Mouse (Mus musculus): ENCODE results near the gene Pawr. TPM values are rescaled to one million over a fixed set of nuclear protein-coding genes. Genes with fewer than 3 reads are reported as not detected.

Gene Pawr
- polyA plus RNA-seq, 1 experiment: not detected

GRCm38 (mm10) chr10:108376366-108376765 lies 44.4 kb downstream of the Pawr start:
- 94% methylated on average over 4 of the region's 4 CpGs for WGBS
- no peak for TF ChIP-seq CTCF (IDR thresholded peaks at IDR 0.05; ENCODE audit: insufficient read depth, low read depth, low read length)
- no peak for TF ChIP-seq POLR2A (IDR thresholded peaks at IDR 0.05; ENCODE audit: insufficient read depth, low read depth, low read length)
- Histone ChIP-seq H3K27ac (ENCODE audit: insufficient read depth, low read depth, low read length) (no peak overlapping the region), H3K4me3 (ENCODE audit: insufficient read depth, low read depth, low read length) (no peak overlapping the region), H3K4me1 (ENCODE audit: control insufficient read depth, insufficient read depth, low read length) (peaks cover 3% of the 10 kb centered on the region; the same call in 1 of the 2 replicates)

DNA sequence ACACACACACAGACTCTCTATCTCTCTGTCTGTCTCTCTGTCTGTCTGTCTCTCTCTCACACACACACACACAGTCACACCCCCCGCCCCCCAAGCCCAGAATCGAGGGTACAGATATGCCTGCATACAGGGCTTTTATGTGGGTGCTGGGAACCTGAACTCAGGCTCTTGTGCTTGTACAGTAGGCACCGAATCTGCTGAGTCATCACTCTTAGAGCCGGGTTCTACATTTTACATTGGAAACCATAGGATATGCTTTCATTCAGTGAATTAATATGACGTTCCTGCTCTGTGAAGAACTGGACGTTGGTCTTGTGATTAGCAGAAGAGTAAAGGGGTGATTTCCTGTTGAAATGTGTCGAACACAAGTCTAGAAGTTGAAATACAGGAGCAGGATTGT lies 45.4 kb downstream of the Pawr start:
- WGBS: 95% methylated on average over 7 of the region's 7 CpGs
- no peak for TF ChIP-seq POLR2A (IDR thresholded peaks at IDR 0.05; ENCODE audit: insufficient read depth, low read depth, low read length)
- no peak for TF ChIP-seq CTCF (IDR thresholded peaks at IDR 0.05; ENCODE audit: insufficient read depth, low read depth, low read length)
- Histone ChIP-seq H3K27ac (ENCODE audit: insufficient read depth, low read depth, low read length) (no peak overlapping the region), H3K4me3 (ENCODE audit: insufficient read depth, low read depth, low read length) (no peak overlapping the region), H3K4me1 (ENCODE audit: control insufficient read depth, insufficient read depth, low read length) (peaks cover 2% of the 10 kb centered on the region; the same call in 1 of the 2 replicates)

GRCm38 (mm10) chr10:108378062-108378461 lies 46.1 kb downstream of the Pawr start:
- Histone ChIP-seq H3K27ac (ENCODE audit: insufficient read depth, low read depth, low read length) (no peak overlapping the region), H3K4me3 (ENCODE audit: insufficient read depth, low read depth, low read length) (no peak overlapping the region), H3K4me1 (ENCODE audit: control insufficient read depth, insufficient read depth, low read length) (peaks cover 2% of the 10 kb centered on the region; the same call in 1 of the 2 replicates)
- TF ChIP-seq CTCF (IDR thresholded peaks at IDR 0.05; ENCODE audit: insufficient read depth, low read depth, low read length) (no peak), POLR2A (IDR thresholded peaks at IDR 0.05; ENCODE audit: insufficient read depth, low read depth, low read length) (no peak)
- 92% methylated on average over 6 of the region's 6 CpGs for WGBS

DNA sequence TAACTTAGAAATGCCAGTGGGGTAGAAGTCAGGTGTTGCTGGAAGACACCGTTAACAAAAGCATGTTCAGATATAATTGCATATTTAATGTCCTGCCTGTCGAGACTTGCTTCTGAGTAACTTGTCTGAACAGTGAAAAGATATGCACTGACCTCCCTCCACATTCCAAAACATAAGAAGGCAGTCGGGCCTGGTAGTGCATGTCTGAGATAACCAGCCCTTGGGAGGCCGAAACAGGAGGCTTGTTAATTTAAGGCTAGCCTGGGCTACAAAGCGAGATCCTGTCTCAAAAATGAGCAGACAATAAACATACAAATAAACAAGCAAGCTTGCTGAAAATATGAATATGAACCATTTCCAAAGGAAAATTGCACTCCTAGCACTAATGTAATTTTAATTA lies 46.6 kb downstream of the Pawr start:
- 90% methylated on average over 5 of the region's 5 CpGs for WGBS
- TF ChIP-seq CTCF (IDR thresholded peaks at IDR 0.05; ENCODE audit: insufficient read depth, low read depth, low read length) (no peak), POLR2A (IDR thresholded peaks at IDR 0.05; ENCODE audit: insufficient read depth, low read depth, low read length) (no peak)
- H3K27ac ChIP-seq (ENCODE audit: insufficient read depth, low read depth, low read length): no peak overlapping the region
- H3K4me3 ChIP-seq (ENCODE audit: insufficient read depth, low read depth, low read length): no peak overlapping the region
- H3K4me1 ChIP-seq (ENCODE audit: control insufficient read depth, insufficient read depth, low read length): peaks cover 1% of the 10 kb centered on the region; the same call in 1 of the 2 replicates

- H3K4me1 ChIP-seq (ENCODE audit: control insufficient read depth, insufficient read depth, low read length): no peaks in the 10 kb centered on the region
- H3K4me3 ChIP-seq (ENCODE audit: insufficient read depth, low read depth, low read length): no peak overlapping the region
- no peak for TF ChIP-seq POLR2A (IDR thresholded peaks at IDR 0.05; ENCODE audit: insufficient read depth, low read depth, low read length)
- TF ChIP-seq CTCF (IDR thresholded peaks at IDR 0.05; ENCODE audit: insufficient read depth, low read depth, low read length): no peak
- H3K27ac ChIP-seq (ENCODE audit: insufficient read depth, low read depth, low read length): no peak overlapping the region
- WGBS: 89% methylated on average over 10 of the region's 10 CpGs
These were observed 48.8 kb downstream of the Pawr start for GRCm38 (mm10) chr10:108380715-108381114.

DNA sequence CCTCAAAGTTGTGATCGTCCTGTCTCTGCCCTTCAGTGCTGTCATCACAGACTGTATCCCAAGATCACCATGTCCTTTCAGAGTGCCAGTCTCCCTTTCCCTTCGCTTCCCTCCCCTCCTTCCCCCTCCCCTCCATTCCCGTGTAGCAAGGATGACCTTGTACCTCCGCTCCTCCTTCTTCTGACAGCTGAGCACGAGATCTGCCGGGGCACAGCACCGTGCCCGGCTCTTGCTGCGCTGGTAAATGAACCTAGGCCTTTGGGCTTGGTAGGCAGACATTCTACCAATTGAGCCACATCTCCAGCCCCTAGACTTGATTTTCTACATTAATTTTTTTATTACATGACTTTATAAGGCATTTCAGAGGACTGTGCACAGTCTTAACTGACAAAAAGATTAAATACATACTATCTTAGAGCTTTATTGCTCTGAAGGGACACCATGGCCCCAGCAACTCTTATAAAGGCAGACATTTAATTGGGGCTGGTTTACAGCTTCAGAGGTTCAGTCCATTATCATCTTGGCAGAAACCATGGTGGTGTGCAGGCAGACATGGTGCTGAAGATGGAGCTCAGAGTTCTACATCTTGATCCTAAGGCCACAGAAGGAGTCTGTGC lies 52.3 kb downstream of the Pawr start:
- Histone ChIP-seq H3K27ac (ENCODE audit: insufficient read depth, low read depth, low read length) (no peak overlapping the region), H3K4me1 (ENCODE audit: control insufficient read depth, insufficient read depth, low read length) (no peaks in the 10 kb centered on the region), H3K4me3 (ENCODE audit: insufficient read depth, low read depth, low read length) (no peak overlapping the region)
- 96% methylated on average over 9 of the region's 9 CpGs for WGBS
- no peak for TF ChIP-seq POLR2A (IDR thresholded peaks at IDR 0.05; ENCODE audit: insufficient read depth, low read depth, low read length)
- no peak for TF ChIP-seq CTCF (IDR thresholded peaks at IDR 0.05; ENCODE audit: insufficient read depth, low read depth, low read length)

- H3K4me3 ChIP-seq (ENCODE audit: insufficient read depth, low read depth, low read length): no peak overlapping the region
- no peaks in the 10 kb centered on the region for H3K4me1 ChIP-seq (ENCODE audit: control insufficient read depth, insufficient read depth, low read length)
- H3K27ac ChIP-seq (ENCODE audit: insufficient read depth, low read depth, low read length): no peak overlapping the region
- 69% methylated on average over 5 of the region's 5 CpGs for WGBS
- TF ChIP-seq CTCF (IDR thresholded peaks at IDR 0.05; ENCODE audit: insufficient read depth, low read depth, low read length): no peak
- no peak for TF ChIP-seq POLR2A (IDR thresholded peaks at IDR 0.05; ENCODE audit: insufficient read depth, low read depth, low read length)
These were observed 53.6 kb downstream of the Pawr start for GRCm38 (mm10) chr10:108385480-108385955.

GRCm38 (mm10) chr10:108388410-108388915 lies 56.5 kb downstream of the Pawr start:
- TF ChIP-seq POLR2A (IDR thresholded peaks at IDR 0.05; ENCODE audit: insufficient read depth, low read depth, low read length) (no peak), CTCF (IDR thresholded peaks at IDR 0.05; ENCODE audit: insufficient read depth, low read depth, low read length) (no peak)
- WGBS: 86% methylated on average over 8 of the region's 8 CpGs
- Histone ChIP-seq H3K4me3 (ENCODE audit: insufficient read depth, low read depth, low read length) (no peak overlapping the region), H3K4me1 (ENCODE audit: control insufficient read depth, insufficient read depth, low read length) (no peaks in the 10 kb centered on the region), H3K27ac (ENCODE audit: insufficient read depth, low read depth, low read length) (no peak overlapping the region)

DNA sequence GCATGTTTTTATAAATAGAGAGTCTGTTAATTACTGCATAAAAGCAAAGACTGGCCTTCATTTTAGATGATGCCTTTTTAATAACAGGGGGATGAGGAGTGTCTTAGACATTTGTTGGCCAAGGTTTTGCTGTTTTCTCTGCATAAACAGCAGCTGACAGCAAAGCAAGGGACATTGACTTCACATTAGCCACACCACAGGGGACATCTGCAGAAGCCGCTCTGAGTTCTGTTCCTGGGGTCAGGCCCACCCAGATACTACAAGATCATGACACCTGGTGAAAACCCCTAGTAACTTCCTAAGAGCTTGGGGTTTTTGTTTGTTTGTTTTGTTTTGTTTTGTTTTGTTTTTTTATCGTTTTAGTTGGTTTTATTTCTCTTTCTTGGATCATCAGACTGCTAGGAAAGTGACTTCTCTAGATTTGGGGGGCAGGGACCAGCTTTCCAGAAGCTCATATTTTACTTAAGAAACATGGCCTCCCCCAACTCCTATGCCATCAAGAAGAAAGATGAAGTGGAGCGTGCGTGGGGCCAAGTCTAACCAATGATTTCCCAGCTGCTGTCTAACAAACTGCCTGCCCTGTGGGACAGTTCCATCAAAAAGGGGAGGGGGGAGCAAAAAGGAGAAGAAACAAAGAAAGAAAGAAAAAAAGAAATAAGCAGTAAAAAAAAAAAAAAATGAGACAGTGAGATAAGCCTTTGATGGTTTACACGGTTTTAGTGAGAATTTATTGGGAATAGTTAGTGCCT lies 57.4 kb downstream of the Pawr start:
- no peaks in the 10 kb centered on the region for H3K4me1 ChIP-seq (ENCODE audit: control insufficient read depth, insufficient read depth, low read length)
- 75% methylated on average over 5 of the region's 5 CpGs for WGBS

More for the DNA sequence above, 57.4 kb downstream of the Pawr start:
- H3K4me3 ChIP-seq (ENCODE audit: insufficient read depth, low read depth, low read length): no peak overlapping the region
- no peak overlapping the region for H3K27ac ChIP-seq (ENCODE audit: insufficient read depth, low read depth, low read length)
- TF ChIP-seq POLR2A (IDR thresholded peaks at IDR 0.05; ENCODE audit: insufficient read depth, low read depth, low read length) (no peak), CTCF (IDR thresholded peaks at IDR 0.05; ENCODE audit: insufficient read depth, low read depth, low read length) (no peak)
